Mouse (Mus musculus) E14TG2a.4 (cell line): ENCODE measurements around the gene Spef1.

ENCODE experiments used
- H3K27me3 ChIP-seq: 2 replicates; pipeline ENCODE4 v1.6.1; 2014; ENCODE audit warnings: low read length, control low read depth; ENCODE audit not compliant: insufficient read depth
- H3K36me3 ChIP-seq: 2 replicates; pipeline ENCODE4 v1.6.1; 2014; ENCODE audit warnings: low read length, control low read depth; ENCODE audit not compliant: insufficient read depth
- H3K4me1 ChIP-seq: replicated peaks from 2 replicates; pipeline ENCODE4 v1.6.1; 2014; ENCODE audit warnings: low read depth, low read length, control low read depth
- H3K4me3 ChIP-seq: replicated peaks from 2 replicates; pipeline ENCODE4 v1.5.1; 2014; ENCODE audit warnings: mild to moderate bottlenecking, low read length
- H3K9me3 ChIP-seq: 2 replicates; pipeline ENCODE4 v1.6.1; 2014; ENCODE audit warnings: low read length, control low read depth
- CTCF ChIP-seq: conservative IDR thresholded peaks from 2 replicates; pipeline ENCODE4 v1.5.1; 2014; ENCODE audit warnings: low read length
- NANOG ChIP-seq: IDR thresholded peaks from 2 replicates; pipeline ENCODE4 v1.6.1; 2014; ENCODE audit warnings: borderline replicate concordance, low read length, mixed read lengths
- POU5F1 ChIP-seq: IDR thresholded peaks from 2 replicates; pipeline ENCODE4 v1.6.1; 2014; ENCODE audit warnings: low read length, borderline replicate concordance

The Spef1 gene

GRCm38 (mm10) chr2:131145536-131145935, 41.5 kb downstream of the Spef1 start:
- Histone ChIP-seq H3K27me3 (peaks cover 37% of the 10 kb centered on the region), H3K9me3 (no peaks in the 10 kb centered on the region), H3K4me1 (peaks cover 73% of the 10 kb centered on the region), H3K4me3 (no peak overlapping the region), H3K36me3 (peaks cover 63% of the 10 kb centered on the region)
- TF ChIP-seq NANOG (no peak), CTCF (no peak)

GRCm38 (mm10) chr2:131145121-131145520, 42.0 kb downstream of the Spef1 start:
- TF ChIP-seq CTCF (0 out of 2 replicates have a peak, but pooled peaks have one; percentile 2), NANOG (no peak)
- H3K9me3 ChIP-seq, result no peaks in the 10 kb centered on the region
- peaks cover 59% of the 10 kb centered on the region for H3K36me3 ChIP-seq
- peak overlapping the region; percentile 71 for H3K4me3 ChIP-seq
- H3K27me3 ChIP-seq, result peaks cover 37% of the 10 kb centered on the region
- peaks cover 71% of the 10 kb centered on the region for H3K4me1 ChIP-seq

GRCm38 (mm10) chr2:131143007-131143780, 43.9 kb downstream of the Spef1 start:
- H3K4me1 ChIP-seq, result peaks cover 72% of the 10 kb centered on the region

DNA sequence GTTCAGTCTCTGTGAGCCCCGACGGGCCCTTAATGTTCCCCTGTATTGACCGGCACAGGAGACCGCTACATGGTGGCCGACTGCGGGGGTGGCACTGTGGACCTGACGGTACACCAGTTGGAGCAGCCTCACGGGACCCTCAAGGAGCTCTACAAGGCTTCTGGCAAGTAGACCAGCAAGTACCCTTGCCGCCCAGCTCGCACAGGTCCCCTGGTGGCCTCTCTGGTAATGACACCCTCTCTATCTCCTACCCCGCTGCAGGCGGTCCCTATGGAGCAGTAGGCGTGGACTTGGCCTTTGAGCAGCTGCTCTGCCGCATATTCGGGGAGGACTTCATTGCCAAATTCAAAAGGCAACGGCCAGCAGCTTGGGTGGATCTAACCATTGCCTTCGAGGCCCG, 44.5 kb downstream of the Spef1 start:
- peaks cover 69% of the 10 kb centered on the region for H3K4me1 ChIP-seq
- peaks cover 34% of the 10 kb centered on the region for H3K36me3 ChIP-seq
- H3K4me3 ChIP-seq, result peak overlapping the region; percentile 54
- H3K9me3 ChIP-seq, result no peaks in the 10 kb centered on the region
- peak; percentile 84 for TF ChIP-seq CTCF
- TF ChIP-seq POU5F1, result no peak
- no peak for TF ChIP-seq NANOG
- H3K27me3 ChIP-seq, result peaks cover 37% of the 10 kb centered on the region

More at GRCm38 (mm10) chr2:131143007-131143780, 43.9 kb downstream of the Spef1 start:
- H3K9me3 ChIP-seq, result no peaks in the 10 kb centered on the region
- peak overlapping the region; percentile 54 for H3K4me3 ChIP-seq
- H3K27me3 ChIP-seq, result peaks cover 37% of the 10 kb centered on the region
- TF ChIP-seq POU5F1, result no peak
- no peak for TF ChIP-seq CTCF
- TF ChIP-seq NANOG, result no peak
- peaks cover 40% of the 10 kb centered on the region for H3K36me3 ChIP-seq

DNA sequence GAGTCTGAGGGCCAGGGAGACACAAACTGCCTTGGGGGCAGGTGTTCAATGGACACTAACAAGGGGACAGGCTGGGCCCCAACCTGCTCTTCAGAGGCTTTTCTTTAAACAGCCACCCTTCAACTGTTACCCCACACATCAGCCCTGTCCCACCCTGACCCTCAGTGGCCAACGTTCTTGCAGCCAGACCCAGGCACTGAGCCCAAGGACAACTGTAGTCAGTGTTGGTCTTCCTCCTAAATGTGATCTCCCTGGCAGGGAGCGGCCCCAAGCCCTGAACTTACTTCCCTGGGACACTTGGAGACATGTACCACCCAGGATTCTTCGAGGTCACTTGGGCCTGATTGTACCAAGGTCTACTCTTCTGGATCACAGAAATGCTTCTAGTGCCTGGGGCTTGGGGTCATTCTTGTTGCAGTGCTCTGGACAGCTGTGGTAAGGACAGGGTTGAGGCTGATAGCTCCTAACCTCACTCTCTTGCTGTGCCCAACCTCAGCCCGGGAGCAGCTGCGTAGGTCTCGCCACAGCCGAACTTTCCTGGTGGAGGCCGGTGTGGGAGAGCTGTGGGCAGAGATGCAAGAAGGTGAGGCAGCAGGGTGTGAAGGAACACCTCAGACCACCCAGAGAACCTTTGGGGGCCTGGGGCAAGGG, 45.6 kb downstream of the Spef1 start:
- Histone ChIP-seq H3K4me1 (peaks cover 58% of the 10 kb centered on the region), H3K36me3 (peaks cover 23% of the 10 kb centered on the region), H3K4me3 (no peak overlapping the region), H3K27me3 (peaks cover 37% of the 10 kb centered on the region), H3K9me3 (no peaks in the 10 kb centered on the region)
- TF ChIP-seq POU5F1, result no peak
- TF ChIP-seq CTCF, result no peak
- no peak for TF ChIP-seq NANOG

DNA sequence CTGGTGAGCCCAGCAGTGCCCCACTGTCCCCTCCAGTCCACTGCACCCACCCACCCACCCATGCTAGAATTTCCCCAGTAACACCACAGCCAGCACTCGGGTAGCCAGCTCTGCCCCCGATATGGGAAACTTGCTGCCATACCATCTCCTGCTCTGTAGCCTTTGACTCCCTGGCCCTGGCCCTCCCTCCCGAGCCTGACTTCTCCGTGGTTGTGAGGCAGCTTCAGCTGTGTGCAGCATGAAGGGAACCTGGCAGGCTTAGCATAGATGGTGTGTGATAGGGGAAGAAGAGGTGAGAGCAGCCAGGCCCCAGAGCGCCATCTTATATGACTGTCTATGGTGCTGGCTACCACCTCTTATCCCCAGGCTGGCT, 46.6 kb downstream of the Spef1 start:
- TF ChIP-seq NANOG, result no peak
- no peak for TF ChIP-seq CTCF
- no peak for TF ChIP-seq POU5F1
- Histone ChIP-seq H3K27me3 (peaks cover 37% of the 10 kb centered on the region), H3K36me3 (peaks cover 13% of the 10 kb centered on the region), H3K4me1 (peaks cover 55% of the 10 kb centered on the region), H3K9me3 (no peaks in the 10 kb centered on the region), H3K4me3 (no peak overlapping the region)

GRCm38 (mm10) chr2:131139886-131140532, 47.1 kb downstream of the Spef1 start:
- no peaks in the 10 kb centered on the region for H3K9me3 ChIP-seq
- peaks cover 37% of the 10 kb centered on the region for H3K27me3 ChIP-seq
- H3K4me3 ChIP-seq, result no peak overlapping the region
- TF ChIP-seq CTCF (no peak), POU5F1 (no peak), NANOG (no peak)
- H3K36me3 ChIP-seq, result peaks cover 10% of the 10 kb centered on the region
- H3K4me1 ChIP-seq, result peaks cover 55% of the 10 kb centered on the region

GRCm38 (mm10) chr2:131139287-131139686, 47.8 kb downstream of the Spef1 start:
- Histone ChIP-seq H3K4me3 (no peak overlapping the region), H3K36me3 (peaks cover 7% of the 10 kb centered on the region), H3K4me1 (peaks cover 55% of the 10 kb centered on the region), H3K27me3 (peaks cover 32% of the 10 kb centered on the region), H3K9me3 (no peaks in the 10 kb centered on the region)
- TF ChIP-seq POU5F1, result no peak
- TF ChIP-seq NANOG, result no peak
- no peak for TF ChIP-seq CTCF

DNA sequence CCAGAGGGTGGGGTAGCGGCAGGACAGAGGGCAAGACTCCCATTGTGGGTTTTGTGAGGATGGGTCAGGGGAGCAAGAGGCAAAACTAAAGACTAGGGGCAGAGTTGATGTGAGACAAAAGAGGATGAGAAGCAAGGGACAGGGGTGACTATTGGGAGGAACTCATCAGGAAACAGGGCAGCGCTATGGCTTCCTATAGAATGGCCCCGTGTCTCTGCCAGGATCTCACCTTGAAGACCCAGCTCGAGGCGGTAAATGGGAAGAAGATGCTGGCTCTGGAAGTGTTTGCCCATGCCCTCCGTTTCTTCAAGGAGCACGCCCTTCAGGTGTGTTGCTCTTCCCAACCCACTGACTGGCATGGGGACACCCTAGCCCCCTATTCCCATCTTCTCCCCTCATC, 48.3 kb downstream of the Spef1 start:
- Histone ChIP-seq H3K9me3 (no peaks in the 10 kb centered on the region), H3K27me3 (peaks cover 29% of the 10 kb centered on the region), H3K4me1 (peaks cover 59% of the 10 kb centered on the region), H3K36me3 (peaks cover 6% of the 10 kb centered on the region), H3K4me3 (no peak overlapping the region)
- TF ChIP-seq NANOG (no peak), CTCF (no peak), POU5F1 (no peak)
